Mouse (Mus musculus) E14TG2a.4 (cell line): ENCODE data around the gene Klf1.
A peak's percentile ranks its signal among the peaks of the same experiment; 100 is the strongest.

Experiments
- H3K27me3 ChIP-seq: 2 replicates; pipeline ENCODE4 v1.6.1; 2014; ENCODE audit warnings: low read length, control low read depth; ENCODE audit not compliant: insufficient read depth
- H3K36me3 ChIP-seq: 2 replicates; pipeline ENCODE4 v1.6.1; 2014; ENCODE audit warnings: low read length, control low read depth; ENCODE audit not compliant: insufficient read depth
- H3K4me1 ChIP-seq: replicated peaks from 2 replicates; pipeline ENCODE4 v1.6.1; 2014; ENCODE audit warnings: low read depth, low read length, control low read depth
- H3K4me3 ChIP-seq: replicated peaks from 2 replicates; pipeline ENCODE4 v1.5.1; 2014; ENCODE audit warnings: mild to moderate bottlenecking, low read length
- H3K9me3 ChIP-seq: 2 replicates; pipeline ENCODE4 v1.6.1; 2014; ENCODE audit warnings: low read length, control low read depth
- CTCF ChIP-seq: conservative IDR thresholded peaks from 2 replicates; pipeline ENCODE4 v1.5.1; 2014; ENCODE audit warnings: low read length
- NANOG ChIP-seq: IDR thresholded peaks from 2 replicates; pipeline ENCODE4 v1.6.1; 2014; ENCODE audit warnings: borderline replicate concordance, low read length, mixed read lengths
- POU5F1 ChIP-seq: IDR thresholded peaks from 2 replicates; pipeline ENCODE4 v1.6.1; 2014; ENCODE audit warnings: low read length, borderline replicate concordance

Gene Klf1

GRCm38 (mm10) chr8:84935489-84935888 lies 33.8 kb downstream of the Klf1 start:
- Histone ChIP-seq H3K27me3 (peaks cover 61% of the 10 kb centered on the region), H3K4me3 (peak overlapping the region; percentile 50), H3K9me3 (no peaks in the 10 kb centered on the region), H3K4me1 (peaks cover 30% of the 10 kb centered on the region), H3K36me3 (no peaks in the 10 kb centered on the region)
- TF ChIP-seq NANOG (no peak), POU5F1 (no peak), CTCF (no peak)

- H3K36me3 ChIP-seq = no peaks in the 10 kb centered on the region
- TF ChIP-seq CTCF = no peak
- no peak for TF ChIP-seq NANOG
- no peak for TF ChIP-seq POU5F1
- no peaks in the 10 kb centered on the region for H3K9me3 ChIP-seq
- H3K4me3 ChIP-seq = peak overlapping the region; percentile 91
- peaks cover 30% of the 10 kb centered on the region for H3K4me1 ChIP-seq
- H3K27me3 ChIP-seq = peaks cover 61% of the 10 kb centered on the region
These were observed 34.6 kb downstream of the Klf1 start for GRCm38 (mm10) chr8:84936041-84936961.

GRCm38 (mm10) chr8:84936962-84937546 lies 35.3 kb downstream of the Klf1 start, which contains the start of gene Mast1:
TSS of gene Mast1 (minus strand) at chr8:84937359.
- TF ChIP-seq CTCF (no peak), NANOG (no peak), POU5F1 (no peak)
- Histone ChIP-seq H3K36me3 (no peaks in the 10 kb centered on the region), H3K27me3 (peaks cover 55% of the 10 kb centered on the region), H3K4me3 (peak within 1 kb of the TSS; percentile 91), H3K9me3 (no peaks in the 10 kb centered on the region), H3K4me1 (peaks cover 30% of the 10 kb centered on the region)

- peaks cover 30% of the 10 kb centered on the region for H3K4me1 ChIP-seq
- H3K4me3 ChIP-seq = peak overlapping the region; percentile 91
- H3K9me3 ChIP-seq = no peaks in the 10 kb centered on the region
- H3K27me3 ChIP-seq = peaks cover 49% of the 10 kb centered on the region
- TF ChIP-seq CTCF (0 out of 2 replicates have a peak, but pooled peaks have one; percentile 3), NANOG (no peak)
- no peaks in the 10 kb centered on the region for H3K36me3 ChIP-seq
These were observed 36.1 kb downstream of the Klf1 start for GRCm38 (mm10) chr8:84937620-84938485.

GRCm38 (mm10) chr8:84943699-84944098 lies 42.0 kb downstream of the Klf1 start:
- H3K4me1 ChIP-seq = peaks cover 29% of the 10 kb centered on the region
- no peak overlapping the region for H3K4me3 ChIP-seq
- no peaks in the 10 kb centered on the region for H3K36me3 ChIP-seq
- H3K9me3 ChIP-seq = no peaks in the 10 kb centered on the region
- TF ChIP-seq NANOG (no peak), POU5F1 (no peak), CTCF (no peak)
- peaks cover 64% of the 10 kb centered on the region for H3K27me3 ChIP-seq

- Histone ChIP-seq H3K27me3 (peaks cover 62% of the 10 kb centered on the region), H3K36me3 (no peaks in the 10 kb centered on the region), H3K9me3 (no peaks in the 10 kb centered on the region), H3K4me3 (peak overlapping the region; percentile 83), H3K4me1 (peaks cover 29% of the 10 kb centered on the region)
- TF ChIP-seq CTCF (no peak), NANOG (no peak), POU5F1 (no peak)
These were observed 42.9 kb downstream of the Klf1 start for GRCm38 (mm10) chr8:84944478-84945160.

GRCm38 (mm10) chr8:84945235-84945632 lies 43.5 kb downstream of the Klf1 start:
- Histone ChIP-seq H3K36me3 (no peaks in the 10 kb centered on the region), H3K4me3 (peak overlapping the region; percentile 83), H3K27me3 (peaks cover 68% of the 10 kb centered on the region), H3K4me1 (peaks cover 35% of the 10 kb centered on the region), H3K9me3 (no peaks in the 10 kb centered on the region)
- TF ChIP-seq NANOG = no peak
- no peak; the same call in 1 of the 2 replicates for TF ChIP-seq CTCF
- no peak for TF ChIP-seq POU5F1
